Mouse (Mus musculus): Measurements from ENCODE around the gene Supt7l. TPM values are rescaled to one million over a fixed set of nuclear protein-coding genes. Genes with fewer than 3 reads are reported as not detected.
"Not testable (repeated sequence)": the region's sequence is repeated elsewhere in the genome, so short reads cannot be mapped to it uniquely, and the experiment has no call there.

The Supt7l gene
- polyA plus RNA-seq (2014; fragmentation: Nextera tagmentation; extraction: Ambion mirVana): 18.5 and 18.6 TPM in 2 replicates

- Histone ChIP-seq H3K4me1 (replicated peaks; ENCODE audit: control insufficient read depth, insufficient read depth, low read length) (peaks cover 11% of the 10 kb centered on the region), H3K4me2 (peak within 1 kb of the TSS; percentile 96), H3K27ac (ENCODE audit: low read depth, low read length) (peak within 1 kb of the TSS; percentile 49; the same call in 1 of the 2 replicates), H3K4me3 (ENCODE audit: low read depth, low read length) (peak within 1 kb of the TSS; percentile 97), H3K9ac (ENCODE audit: low read depth, low read length) (peak within 1 kb of the TSS; percentile 93), H3K36me3 (ENCODE audit: control insufficient read depth, insufficient read depth, low read length) (peaks cover 23% of the 10 kb centered on the region)
- WGBS: 68% methylated on average over 11 of the region's 11 CpGs
- not testable (repeated sequence) for H3K27me3 ChIP-seq (replicated peaks; ENCODE audit: control insufficient read depth, insufficient read depth, low read length); DNase-seq (ENCODE audit: low spot score); H3K9me3 ChIP-seq (ENCODE audit: control insufficient read depth, low read length); ATAC-seq (replicated peaks; ENCODE audit: low FRiP score)
Observed at GRCm38 (mm10) chr5:31527707-31528106, at the start of gene Supt7l. Gene Supt7l, minus strand, starts transcription at chr5:31527807.

GRCm38 (mm10) chr5:31576539-31576975 lies 49.0 kb upstream of the Supt7l start:
- Histone ChIP-seq H3K9ac (ENCODE audit: low read depth, low read length) (no peak overlapping the region), H3K4me2 (no peak overlapping the region), H3K36me3 (ENCODE audit: control insufficient read depth, insufficient read depth, low read length) (no peaks in the 10 kb centered on the region), H3K27me3 (replicated peaks; ENCODE audit: control insufficient read depth, insufficient read depth, low read length) (no peaks in the 10 kb centered on the region), H3K9me3 (ENCODE audit: control insufficient read depth, low read length) (no peaks in the 10 kb centered on the region), H3K4me3 (ENCODE audit: low read depth, low read length) (no peak overlapping the region), H3K27ac (ENCODE audit: low read depth, low read length) (no peak overlapping the region), H3K4me1 (replicated peaks; ENCODE audit: control insufficient read depth, insufficient read depth, low read length) (no peaks in the 10 kb centered on the region)
- DNase-seq (ENCODE audit: low spot score) (no peak), ATAC-seq (replicated peaks; ENCODE audit: low FRiP score) (no peak)
- 76% methylated on average over 7 of the region's 7 CpGs for WGBS

- Histone ChIP-seq H3K36me3 (ENCODE audit: control insufficient read depth, insufficient read depth, low read length) (no peaks in the 10 kb centered on the region), H3K9ac (ENCODE audit: low read depth, low read length) (no peak overlapping the region), H3K27me3 (replicated peaks; ENCODE audit: control insufficient read depth, insufficient read depth, low read length) (no peaks in the 10 kb centered on the region; the same call in 1 of the 2 replicates), H3K4me1 (replicated peaks; ENCODE audit: control insufficient read depth, insufficient read depth, low read length) (0 out of 2 replicates have a peak, but pooled peaks cover 2% of the 10 kb centered on the region), H3K4me3 (ENCODE audit: low read depth, low read length) (no peak overlapping the region), H3K4me2 (no peak overlapping the region), H3K27ac (ENCODE audit: low read depth, low read length) (no peak overlapping the region), H3K9me3 (ENCODE audit: control insufficient read depth, low read length) (no peaks in the 10 kb centered on the region)
- WGBS: 79% methylated on average over 3 of the region's 3 CpGs
- no peak for DNase-seq (ENCODE audit: low spot score)
- ATAC-seq (replicated peaks; ENCODE audit: low FRiP score): no peak
Observed at GRCm38 (mm10) chr5:31573722-31574121, 46.1 kb upstream of the Supt7l start.

- 16% methylated on average over 20 of the region's 20 CpGs for WGBS
- H3K27ac ChIP-seq (ENCODE audit: low read depth, low read length): no peak overlapping the region
- H3K27me3 ChIP-seq (replicated peaks; ENCODE audit: control insufficient read depth, insufficient read depth, low read length): no peaks in the 10 kb centered on the region; the same call in 1 of the 2 replicates
- H3K4me2 ChIP-seq: peak overlapping the region; percentile 43
- no peak for ATAC-seq (replicated peaks; ENCODE audit: low FRiP score)
- H3K9me3 ChIP-seq (ENCODE audit: control insufficient read depth, low read length): no peaks in the 10 kb centered on the region
- no peak overlapping the region for H3K9ac ChIP-seq (ENCODE audit: low read depth, low read length)
- no peaks in the 10 kb centered on the region for H3K36me3 ChIP-seq (ENCODE audit: control insufficient read depth, insufficient read depth, low read length)
- no peak overlapping the region for H3K4me3 ChIP-seq (ENCODE audit: low read depth, low read length)
- DNase-seq (ENCODE audit: low spot score): no peak
- 0 out of 2 replicates have a peak, but pooled peaks cover 2% of the 10 kb centered on the region for H3K4me1 ChIP-seq (replicated peaks; ENCODE audit: control insufficient read depth, insufficient read depth, low read length)
Observed at GRCm38 (mm10) chr5:31571023-31571608, 43.5 kb upstream of the Supt7l start.

GRCm38 (mm10) chr5:31567951-31568657 lies 40.5 kb upstream of the Supt7l start:
- Histone ChIP-seq H3K4me3 (ENCODE audit: low read depth, low read length) (no peak overlapping the region), H3K9ac (ENCODE audit: low read depth, low read length) (no peak overlapping the region), H3K27me3 (replicated peaks; ENCODE audit: control insufficient read depth, insufficient read depth, low read length) (no peaks in the 10 kb centered on the region; the same call in 1 of the 2 replicates), H3K27ac (ENCODE audit: low read depth, low read length) (no peak overlapping the region), H3K4me2 (no peak overlapping the region), H3K4me1 (replicated peaks; ENCODE audit: control insufficient read depth, insufficient read depth, low read length) (0 out of 2 replicates have a peak, but pooled peaks cover 2% of the 10 kb centered on the region), H3K36me3 (ENCODE audit: control insufficient read depth, insufficient read depth, low read length) (no peaks in the 10 kb centered on the region), H3K9me3 (ENCODE audit: control insufficient read depth, low read length) (no peaks in the 10 kb centered on the region)
- DNase-seq (ENCODE audit: low spot score) (no peak), ATAC-seq (replicated peaks; ENCODE audit: low FRiP score) (no peak)
- WGBS: 62% methylated on average over 5 of the region's 5 CpGs

GRCm38 (mm10) chr5:31566457-31566856 lies 38.9 kb upstream of the Supt7l start:
- H3K27ac ChIP-seq (ENCODE audit: low read depth, low read length): no peak overlapping the region
- 66% methylated on average over 3 of the region's 3 CpGs for WGBS
- no peak for ATAC-seq (replicated peaks; ENCODE audit: low FRiP score)

GRCm38 (mm10) chr5:31566026-31566425 lies 38.4 kb upstream of the Supt7l start:
- Histone ChIP-seq H3K9me3 (ENCODE audit: control insufficient read depth, low read length) (no peaks in the 10 kb centered on the region), H3K36me3 (ENCODE audit: control insufficient read depth, insufficient read depth, low read length) (peaks cover 4% of the 10 kb centered on the region; the same call in 1 of the 2 replicates), H3K4me3 (ENCODE audit: low read depth, low read length) (no peak overlapping the region), H3K9ac (ENCODE audit: low read depth, low read length) (no peak overlapping the region), H3K27me3 (replicated peaks; ENCODE audit: control insufficient read depth, insufficient read depth, low read length) (no peaks in the 10 kb centered on the region; the same call in 1 of the 2 replicates), H3K4me2 (no peak overlapping the region), H3K27ac (ENCODE audit: low read depth, low read length) (no peak overlapping the region), H3K4me1 (replicated peaks; ENCODE audit: control insufficient read depth, insufficient read depth, low read length) (0 out of 2 replicates have a peak, but pooled peaks cover 2% of the 10 kb centered on the region)
- ATAC-seq (replicated peaks; ENCODE audit: low FRiP score): no peak
- WGBS: 87% methylated on average over 7 of the region's 7 CpGs
- DNase-seq (ENCODE audit: low spot score): no peak

More at GRCm38 (mm10) chr5:31566457-31566856, 38.9 kb upstream of the Supt7l start:
- Histone ChIP-seq H3K27me3 (replicated peaks; ENCODE audit: control insufficient read depth, insufficient read depth, low read length) (no peaks in the 10 kb centered on the region; the same call in 1 of the 2 replicates), H3K4me3 (ENCODE audit: low read depth, low read length) (no peak overlapping the region), H3K9me3 (ENCODE audit: control insufficient read depth, low read length) (no peaks in the 10 kb centered on the region), H3K9ac (ENCODE audit: low read depth, low read length) (no peak overlapping the region), H3K4me2 (no peak overlapping the region), H3K4me1 (replicated peaks; ENCODE audit: control insufficient read depth, insufficient read depth, low read length) (0 out of 2 replicates have a peak, but pooled peaks cover 2% of the 10 kb centered on the region), H3K36me3 (ENCODE audit: control insufficient read depth, insufficient read depth, low read length) (peaks cover 4% of the 10 kb centered on the region; the same call in 1 of the 2 replicates)
- no peak for DNase-seq (ENCODE audit: low spot score)

- Histone ChIP-seq H3K4me2 (no peak overlapping the region), H3K36me3 (ENCODE audit: control insufficient read depth, insufficient read depth, low read length) (peaks cover 7% of the 10 kb centered on the region), H3K27ac (ENCODE audit: low read depth, low read length) (no peak overlapping the region), H3K4me3 (ENCODE audit: low read depth, low read length) (no peak overlapping the region), H3K9ac (ENCODE audit: low read depth, low read length) (no peak overlapping the region), H3K27me3 (replicated peaks; ENCODE audit: control insufficient read depth, insufficient read depth, low read length) (no peaks in the 10 kb centered on the region), H3K9me3 (ENCODE audit: control insufficient read depth, low read length) (no peaks in the 10 kb centered on the region), H3K4me1 (replicated peaks; ENCODE audit: control insufficient read depth, insufficient read depth, low read length) (no peaks in the 10 kb centered on the region)
- 87% methylated on average over 4 of the region's 4 CpGs for WGBS
- ATAC-seq (replicated peaks; ENCODE audit: low FRiP score) (no peak), DNase-seq (ENCODE audit: low spot score) (no peak)
Observed at GRCm38 (mm10) chr5:31564976-31565375, 37.4 kb upstream of the Supt7l start.

Data from liver, embryonic 11.5 days (tissue).